Comparison of ENCODE assay signal across 8 mouse cellular contexts in genomic region chr5:106696396-106697337, GRCm38 (mm10). TPM values are rescaled to one million over a fixed set of nuclear protein-coding genes. Genes with fewer than 3 reads are reported as not detected.
DNase-seq lines count a peak whose midpoint lies in the region; ATAC-seq lines count a peak whose summit lies in the region.

TSS of gene Zfp644 (minus strand) at chr5:106697287.

- peak within 1 kb of the TSS; percentile 99 for H3K9ac ChIP-seq in heart, embryonic 13.5 days
- H3K9ac ChIP-seq in liver, embryonic 13.5 days, result peak within 1 kb of the TSS; percentile 97
- H3K9ac ChIP-seq in stomach, embryonic 16.5 days (ENCODE audit: low read length), result peak within 1 kb of the TSS; percentile 99

- H3K27ac ChIP-seq in heart, embryonic 13.5 days (replicated peaks), result peak within 1 kb of the TSS; percentile 99
- peak within 1 kb of the TSS; percentile 95 for H3K27ac ChIP-seq in liver, embryonic 13.5 days
- peak within 1 kb of the TSS; percentile 99 for H3K27ac ChIP-seq in stomach, embryonic 16.5 days (ENCODE audit: low read length)

- H3K27me3 ChIP-seq in heart, embryonic 13.5 days (replicated peaks), result no peaks in the 10 kb centered on the region
- H3K27me3 ChIP-seq in liver, embryonic 13.5 days, result no peaks in the 10 kb centered on the region
- no peaks in the 10 kb centered on the region for H3K27me3 ChIP-seq in stomach, embryonic 16.5 days (ENCODE audit: control insufficient read depth, insufficient read depth, low read length)

- H3K4me3 ChIP-seq in heart, embryonic 13.5 days, result peak within 1 kb of the TSS; percentile 75
- H3K4me3 ChIP-seq in liver, embryonic 13.5 days (replicated peaks), result peak within 1 kb of the TSS; percentile 93
- H3K4me3 ChIP-seq in stomach, embryonic 16.5 days (replicated peaks; ENCODE audit: low read length), result peak within 1 kb of the TSS; percentile 64

- H3K4me1 ChIP-seq in heart, embryonic 13.5 days, result peaks cover 40% of the 10 kb centered on the region
- peaks cover 46% of the 10 kb centered on the region for H3K4me1 ChIP-seq in liver, embryonic 13.5 days (replicated peaks)
- H3K4me1 ChIP-seq in stomach, embryonic 16.5 days (ENCODE audit: control insufficient read depth, insufficient read depth, low read length), result peaks cover 12% of the 10 kb centered on the region; the same call in 1 of the 2 replicates

- WGBS in heart, embryonic 13.5 days, result 2% methylated on average over 61 of the region's 71 CpGs
- WGBS in liver, embryonic 13.5 days (ENCODE audit: insufficient replicate concordance), result 2% methylated on average over 71 of the region's 71 CpGs
- WGBS in stomach, embryonic 16.5 days, result 2% methylated on average over 61 of the region's 71 CpGs

- H3K9me3 ChIP-seq in heart, embryonic 13.5 days, result no peaks in the 10 kb centered on the region
- H3K9me3 ChIP-seq in liver, embryonic 13.5 days (replicated peaks), result no peaks in the 10 kb centered on the region
- H3K9me3 ChIP-seq in stomach, embryonic 16.5 days (replicated peaks; ENCODE audit: control insufficient read depth, low read length), result no peaks in the 10 kb centered on the region

- DNase-seq in CD4-positive helper T cell, adult 2 months (ENCODE audit: low read depth, low spot score), result peak; percentile 90
- DNase-seq in brain, embryonic 18.5 days (ENCODE audit: low read depth, low spot score), result peak; percentile 81
- peak; percentile 93 for DNase-seq in kidney, postnatal 14 days
- DNase-seq in liver, embryonic 13.5 days, result peak; percentile 78
- peak; percentile 89 for DNase-seq in neural tube, embryonic 10.5 days (ENCODE audit: extremely low spot score, low spot score)

- H3K36me3 ChIP-seq in heart, embryonic 13.5 days, result peaks cover 19% of the 10 kb centered on the region
- H3K36me3 ChIP-seq in liver, embryonic 13.5 days, result peaks cover 8% of the 10 kb centered on the region; the same call in 1 of the 2 replicates
- H3K36me3 ChIP-seq in stomach, embryonic 16.5 days (ENCODE audit: control insufficient read depth, insufficient read depth, low read length), result no peaks in the 10 kb centered on the region

- peak; percentile 91 for ATAC-seq in erythroid progenitor cell, adult 5-6 weeks (replicated peaks; ENCODE audit: low FRiP score, poor library complexity, severe bottlenecking)
- peak; percentile 84 for ATAC-seq in heart, embryonic 13.5 days (ENCODE audit: extremely low read depth, insufficient number of reproducible peaks, low FRiP score, low TSS enrichment)
- peak; percentile 88 for ATAC-seq in liver, embryonic 13.5 days (ENCODE audit: low read depth)
- ATAC-seq in stomach, embryonic 16.5 days (ENCODE audit: insufficient read depth, low FRiP score), result peak; percentile 93

- H3K4me2 ChIP-seq in heart, embryonic 13.5 days, result peak within 1 kb of the TSS; percentile 90
- peak within 1 kb of the TSS; percentile 79 for H3K4me2 ChIP-seq in liver, embryonic 13.5 days
- H3K4me2 ChIP-seq in stomach, embryonic 16.5 days (ENCODE audit: low read depth, low read length), result peak within 1 kb of the TSS; percentile 63

RNA-seq across cellular contexts. Expression of gene Zfp644, which starts in this region (rescaled TPM):
- 155 and 190 TPM in 2 replicates for total RNA-seq in erythroid progenitor cell, adult 5-6 weeks (2015; ENCODE audit: low replicate concordance)
- 116 and 155 TPM in 2 replicates for total RNA-seq in erythroid progenitor cell, adult 5-6 weeks (2017; ENCODE audit: low replicate concordance)
- 38.5 and 48.7 TPM in 2 replicates for polyA plus RNA-seq in heart, embryonic 13.5 days (2015; fragmentation: Nextera tagmentation; extraction: Ambion mirVana)
- polyA plus RNA-seq in liver, embryonic 13.5 days (2015; fragmentation: Nextera tagmentation; extraction: Ambion mirVana), result 18.4 and 24.6 TPM in 2 replicates
- 40.5 and 47.0 TPM in 2 replicates for polyA plus RNA-seq in stomach, embryonic 16.5 days (2015; fragmentation: Nextera tagmentation; extraction: Ambion mirVana)

Comparison
In these comparisons a context has a peak if more than half of its experiments do, and no peak if none do; other contexts are left out.
1. Peak in every context shown above with its lines: DNase-seq, ATAC-seq, H3K4me3 ChIP-seq and H3K27ac ChIP-seq.